Mouse (Mus musculus): ENCODE measurements around the gene Runx2. TPM values are rescaled to one million over a fixed set of nuclear protein-coding genes. Genes with fewer than 3 reads are reported as not detected.

Gene Runx2
- polyA plus RNA-seq, 1 experiment: 7.9 TPM

- H3K4me3 ChIP-seq (ENCODE audit: insufficient read depth, low read length): no peak overlapping the region
- H3K4me1 ChIP-seq (ENCODE audit: control insufficient read depth, insufficient read depth, low read length): 0 out of 2 replicates have a peak, but pooled peaks cover 2% of the 10 kb centered on the region
- no peak for TF ChIP-seq CTCF (IDR thresholded peaks at IDR 0.05; ENCODE audit: low read depth, low read length)
- TF ChIP-seq POLR2A (IDR thresholded peaks at IDR 0.05; ENCODE audit: borderline replicate concordance, low read depth, low read length): no peak
- no peak overlapping the region for H3K27ac ChIP-seq (ENCODE audit: insufficient read depth, low read depth, low read length)
Measured at GRCm38 (mm10) chr17:44807031-44807430, 7.6 kb downstream of the Runx2 start.

GRCm38 (mm10) chr17:44797331-44797730, 17.3 kb downstream of the Runx2 start:
- H3K27ac ChIP-seq (ENCODE audit: insufficient read depth, low read depth, low read length): no peak overlapping the region
- no peak overlapping the region for H3K4me3 ChIP-seq (ENCODE audit: insufficient read depth, low read length)
- peaks cover 5% of the 10 kb centered on the region for H3K4me1 ChIP-seq (ENCODE audit: control insufficient read depth, insufficient read depth, low read length)
- TF ChIP-seq POLR2A (IDR thresholded peaks at IDR 0.05; ENCODE audit: borderline replicate concordance, low read depth, low read length) (no peak), CTCF (IDR thresholded peaks at IDR 0.05; ENCODE audit: low read depth, low read length) (no peak)

GRCm38 (mm10) chr17:44792218-44792917, 22.2 kb downstream of the Runx2 start:
- no peak for TF ChIP-seq POLR2A (IDR thresholded peaks at IDR 0.05; ENCODE audit: borderline replicate concordance, low read depth, low read length)
- TF ChIP-seq CTCF (IDR thresholded peaks at IDR 0.05; ENCODE audit: low read depth, low read length): no peak

GRCm38 (mm10) chr17:44788982-44789747, 25.4 kb downstream of the Runx2 start:
- peak overlapping the region; percentile 65 for H3K27ac ChIP-seq (ENCODE audit: insufficient read depth, low read depth, low read length)

More at GRCm38 (mm10) chr17:44792218-44792917, 22.2 kb downstream of the Runx2 start:
- H3K27ac ChIP-seq (ENCODE audit: insufficient read depth, low read depth, low read length): no peak overlapping the region
- H3K4me3 ChIP-seq (ENCODE audit: insufficient read depth, low read length): no peak overlapping the region
- peaks cover 27% of the 10 kb centered on the region for H3K4me1 ChIP-seq (ENCODE audit: control insufficient read depth, insufficient read depth, low read length)

DNA sequence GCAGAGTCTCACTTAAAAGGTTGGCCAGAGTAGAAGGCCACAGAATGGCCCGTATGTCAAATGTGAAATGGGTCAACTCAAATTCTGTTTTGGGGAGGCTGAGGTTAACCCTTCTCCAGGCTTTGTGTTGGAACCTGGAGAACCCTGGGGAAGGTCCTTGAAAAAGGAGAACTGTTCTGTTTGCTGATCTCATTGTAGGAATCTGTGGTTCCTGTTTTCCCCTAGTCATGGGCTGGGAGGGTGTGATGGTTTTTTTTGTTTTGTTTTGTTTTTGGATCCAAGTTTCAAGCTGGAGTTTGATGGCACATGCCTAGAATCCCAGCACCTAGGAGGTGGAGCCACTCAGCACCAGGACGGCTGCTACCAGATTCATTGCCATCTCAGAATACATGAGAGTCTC, 31.5 kb downstream of the Runx2 start:
- H3K27ac ChIP-seq (ENCODE audit: insufficient read depth, low read depth, low read length): peak overlapping the region; percentile 74
- no peak for TF ChIP-seq POLR2A (IDR thresholded peaks at IDR 0.05; ENCODE audit: borderline replicate concordance, low read depth, low read length)
- no peak for TF ChIP-seq CTCF (IDR thresholded peaks at IDR 0.05; ENCODE audit: low read depth, low read length)
- peaks cover 33% of the 10 kb centered on the region for H3K4me1 ChIP-seq (ENCODE audit: control insufficient read depth, insufficient read depth, low read length)

More at GRCm38 (mm10) chr17:44788982-44789747, 25.4 kb downstream of the Runx2 start:
- Histone ChIP-seq H3K4me3 (ENCODE audit: insufficient read depth, low read length) (no peak overlapping the region), H3K4me1 (ENCODE audit: control insufficient read depth, insufficient read depth, low read length) (peaks cover 27% of the 10 kb centered on the region)
- TF ChIP-seq CTCF (IDR thresholded peaks at IDR 0.05; ENCODE audit: low read depth, low read length): no peak
- TF ChIP-seq POLR2A (IDR thresholded peaks at IDR 0.05; ENCODE audit: borderline replicate concordance, low read depth, low read length): no peak

GRCm38 (mm10) chr17:44782366-44782765, 32.2 kb downstream of the Runx2 start:
- TF ChIP-seq CTCF (IDR thresholded peaks at IDR 0.05; ENCODE audit: low read depth, low read length): no peak
- H3K4me3 ChIP-seq (ENCODE audit: insufficient read depth, low read length): no peak overlapping the region
- H3K4me1 ChIP-seq (ENCODE audit: control insufficient read depth, insufficient read depth, low read length): peaks cover 34% of the 10 kb centered on the region
- H3K27ac ChIP-seq (ENCODE audit: insufficient read depth, low read depth, low read length): no peak overlapping the region

More for the DNA sequence above, 31.5 kb downstream of the Runx2 start:
- no peak overlapping the region; the same call in 1 of the 2 replicates for H3K4me3 ChIP-seq (ENCODE audit: insufficient read depth, low read length)

GRCm38 (mm10) chr17:44780353-44780752, 34.2 kb downstream of the Runx2 start:
- TF ChIP-seq CTCF (IDR thresholded peaks at IDR 0.05; ENCODE audit: low read depth, low read length) (no peak), POLR2A (IDR thresholded peaks at IDR 0.05; ENCODE audit: borderline replicate concordance, low read depth, low read length) (no peak)
- Histone ChIP-seq H3K4me3 (ENCODE audit: insufficient read depth, low read length) (no peak overlapping the region), H3K4me1 (ENCODE audit: control insufficient read depth, insufficient read depth, low read length) (peaks cover 34% of the 10 kb centered on the region), H3K27ac (ENCODE audit: insufficient read depth, low read depth, low read length) (no peak overlapping the region)

DNA sequence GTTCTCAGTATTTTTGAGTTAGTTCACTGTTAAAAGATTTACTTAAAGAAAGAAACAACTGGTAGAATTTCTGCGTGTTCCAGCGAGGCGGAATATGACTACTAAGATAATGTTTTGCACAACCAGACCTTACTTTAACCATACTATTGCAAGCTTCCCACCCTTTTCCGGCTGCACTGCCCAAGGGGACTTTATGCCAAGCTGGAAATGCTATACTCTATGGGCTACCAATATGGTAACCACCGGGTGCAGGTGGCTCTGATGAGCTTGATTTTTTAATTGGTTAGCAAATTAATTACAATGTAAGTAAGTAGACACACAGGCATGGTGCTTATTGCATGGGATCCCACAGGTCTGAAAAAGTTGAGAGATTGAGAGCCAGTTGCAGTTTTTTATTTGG, 36.5 kb downstream of the Runx2 start:
- Histone ChIP-seq H3K4me1 (ENCODE audit: control insufficient read depth, insufficient read depth, low read length) (peaks cover 27% of the 10 kb centered on the region), H3K4me3 (ENCODE audit: insufficient read depth, low read length) (peak overlapping the region; percentile 36; the same call in 1 of the 2 replicates), H3K27ac (ENCODE audit: insufficient read depth, low read depth, low read length) (no peak overlapping the region)
- no peak for TF ChIP-seq POLR2A (IDR thresholded peaks at IDR 0.05; ENCODE audit: borderline replicate concordance, low read depth, low read length)
- TF ChIP-seq CTCF (IDR thresholded peaks at IDR 0.05; ENCODE audit: low read depth, low read length): no peak

- Histone ChIP-seq H3K4me3 (ENCODE audit: insufficient read depth, low read length) (peak overlapping the region; percentile 63), H3K27ac (ENCODE audit: insufficient read depth, low read depth, low read length) (peak overlapping the region; percentile 82), H3K4me1 (ENCODE audit: control insufficient read depth, insufficient read depth, low read length) (peaks cover 24% of the 10 kb centered on the region)
- peak; percentile 69; the same call in 1 of the 2 replicates for TF ChIP-seq POLR2A (IDR thresholded peaks at IDR 0.05; ENCODE audit: borderline replicate concordance, low read depth, low read length)
- no peak for TF ChIP-seq CTCF (IDR thresholded peaks at IDR 0.05; ENCODE audit: low read depth, low read length)
Measured at GRCm38 (mm10) chr17:44777337-44777804, 37.2 kb downstream of the Runx2 start.

All from bone marrow macrophage, adult 2 months (primary cell).